Mouse (Mus musculus) embryonic facial prominence, embryonic 12.5 days (tissue): ENCODE measurements at regions not wholly inside any gene's neighbourhood (a gene's known extent, or its start where the extent isn't known, plus 50 kb on each side); places are given as distances from the start of the nearest gene placed in this dataset.
A peak's percentile ranks its signal among the peaks of the same experiment; 100 is the strongest.
"Not testable (repeated sequence)": the region's sequence is repeated elsewhere in the genome, so short reads cannot be mapped to it uniquely, and the experiment has no call there.

Source experiments
- ATAC-seq: fragments of 200-750 bp; cut with Nextera tagmentation; 2 replicates; pipeline ENCODE4 v1.8.0; 2017; ENCODE audit not compliant: insufficient number of reproducible peaks, insufficient read depth, low FRiP score, low TSS enrichment
- H3K27ac ChIP-seq: fragments of 300-500 bp; sonication (generic); 2 replicates; pipeline ENCODE4 v1.5.1; 2016; ENCODE audit warnings: mild to moderate bottlenecking
- H3K27me3 ChIP-seq: fragments of 300-500 bp; sonication (generic); 2 replicates; pipeline ENCODE4 v1.6.1; 2016; ENCODE audit warnings: mild to moderate bottlenecking, moderate library complexity
- H3K36me3 ChIP-seq: fragments of 300-500 bp; sonication (generic); 2 replicates; pipeline ENCODE4 v1.6.1; 2016; ENCODE audit warnings: mild to moderate bottlenecking
- H3K4me1 ChIP-seq: fragments of 300-500 bp; sonication (generic); 2 replicates; pipeline ENCODE4 v1.6.1; 2016
- H3K4me2 ChIP-seq: fragments of 300-500 bp; sonication (generic); replicated peaks from 2 replicates; pipeline ENCODE4 v1.6.1; 2016; ENCODE audit warnings: mild to moderate bottlenecking, moderate library complexity
- H3K4me3 ChIP-seq: fragments of 300-500 bp; sonication (generic); 2 replicates; pipeline ENCODE4 v1.5.1; 2016; ENCODE audit warnings: mild to moderate bottlenecking
- H3K9ac ChIP-seq: fragments of 300-500 bp; sonication (generic); 2 replicates; pipeline ENCODE4 v1.6.1; 2016; ENCODE audit warnings: mild to moderate bottlenecking, moderate library complexity
- H3K9me3 ChIP-seq: fragments of 300-500 bp; sonication (generic); 2 replicates; pipeline ENCODE4 v1.6.1; 2016; ENCODE audit warnings: mild to moderate bottlenecking, moderate library complexity
- WGBS: fragments of 180-500 bp; shearing (Covaris S2); methylation state at CpG from one replicate; pipeline ENCODE4 v1.1.7; 2016; 5-methylcytosine and 5-hydroxymethylcytosine counted together

- H3K27me3 ChIP-seq, result no peaks in the 10 kb centered on the region
Observed at GRCm38 (mm10) chr16:30194836-30195235, 72.5 kb downstream of the Cpn2 start.

GRCm38 (mm10) chr16:30195859-30196258 lies 71.4 kb downstream of the Cpn2 start:
- not testable (repeated sequence) for H3K9me3 ChIP-seq, H3K4me3 ChIP-seq, ATAC-seq, H3K27me3 ChIP-seq, H3K36me3 ChIP-seq, H3K9ac ChIP-seq, H3K27ac ChIP-seq, H3K4me2 ChIP-seq
- H3K4me1 ChIP-seq, result peaks cover 27% of the 10 kb centered on the region
- 84% methylated on average over 2 of the region's 2 CpGs for WGBS

More at GRCm38 (mm10) chr16:30194836-30195235, 72.5 kb downstream of the Cpn2 start:
- ATAC-seq, result no peak
- no peak overlapping the region for H3K9ac ChIP-seq
- no peak overlapping the region for H3K4me2 ChIP-seq
- peaks cover 37% of the 10 kb centered on the region for H3K4me1 ChIP-seq
- H3K27ac ChIP-seq, result no peak overlapping the region
- 74% methylated on average over 7 of the region's 7 CpGs for WGBS
- no peak overlapping the region for H3K4me3 ChIP-seq
- no peaks in the 10 kb centered on the region for H3K36me3 ChIP-seq
- no peaks in the 10 kb centered on the region for H3K9me3 ChIP-seq

GRCm38 (mm10) chr16:30197351-30197750 lies 69.9 kb downstream of the Cpn2 start:
- H3K9me3 ChIP-seq, result no peaks in the 10 kb centered on the region
- H3K27me3 ChIP-seq, result no peaks in the 10 kb centered on the region
- no peak overlapping the region for H3K4me3 ChIP-seq
- no peak overlapping the region for H3K4me2 ChIP-seq
- H3K36me3 ChIP-seq, result no peaks in the 10 kb centered on the region
- ATAC-seq, result no peak
- WGBS, result 77% methylated on average over 3 of the region's 3 CpGs
- H3K27ac ChIP-seq, result no peak overlapping the region
- H3K9ac ChIP-seq, result no peak overlapping the region
- peaks cover 18% of the 10 kb centered on the region for H3K4me1 ChIP-seq

GRCm38 (mm10) chr16:30199836-30200235 lies 67.5 kb downstream of the Cpn2 start:
- no peak overlapping the region for H3K9ac ChIP-seq
- H3K27me3 ChIP-seq, result no peaks in the 10 kb centered on the region
- H3K27ac ChIP-seq, result no peak overlapping the region
- H3K36me3 ChIP-seq, result no peaks in the 10 kb centered on the region
- no peaks in the 10 kb centered on the region for H3K9me3 ChIP-seq
- H3K4me3 ChIP-seq, result no peak overlapping the region
- 79% methylated on average over 4 of the region's 4 CpGs for WGBS
- H3K4me2 ChIP-seq, result no peak overlapping the region
- no peak; the same call in 1 of the 2 replicates for ATAC-seq
- H3K4me1 ChIP-seq, result peaks cover 4% of the 10 kb centered on the region; the same call in 1 of the 2 replicates

GRCm38 (mm10) chr16:30204144-30204543 lies 63.2 kb downstream of the Cpn2 start:
- Histone ChIP-seq H3K4me1 (peaks cover 15% of the 10 kb centered on the region), H3K9ac (no peak overlapping the region), H3K9me3 (peaks cover 3% of the 10 kb centered on the region), H3K27me3 (no peaks in the 10 kb centered on the region; the same call in 1 of the 2 replicates), H3K4me2 (no peak overlapping the region), H3K27ac (no peak overlapping the region), H3K36me3 (no peaks in the 10 kb centered on the region), H3K4me3 (no peak overlapping the region)
- 50% methylated on average over 4 of the region's 4 CpGs for WGBS
- ATAC-seq, result no peak

GRCm38 (mm10) chr16:30205314-30205815 lies 61.9 kb downstream of the Cpn2 start:
- no peak for ATAC-seq
- Histone ChIP-seq H3K9me3 (peaks cover 5% of the 10 kb centered on the region), H3K27me3 (no peaks in the 10 kb centered on the region; the same call in 1 of the 2 replicates), H3K36me3 (no peaks in the 10 kb centered on the region), H3K4me1 (peaks cover 15% of the 10 kb centered on the region), H3K4me3 (no peak overlapping the region), H3K4me2 (0 out of 2 replicates have a peak overlapping the region, but pooled peaks have one; percentile 5), H3K27ac (no peak overlapping the region), H3K9ac (no peak overlapping the region)
- WGBS, result 10% methylated on average over 8 of the region's 8 CpGs

GRCm38 (mm10) chr16:30205816-30206356 lies 61.4 kb downstream of the Cpn2 start:
- H3K4me3 ChIP-seq, result no peak overlapping the region
- H3K9ac ChIP-seq, result no peak overlapping the region
- H3K27ac ChIP-seq, result no peak overlapping the region
- no peaks in the 10 kb centered on the region; the same call in 1 of the 2 replicates for H3K27me3 ChIP-seq
- WGBS, result 13% methylated on average over 15 of the region's 15 CpGs
- H3K36me3 ChIP-seq, result no peaks in the 10 kb centered on the region
- peaks cover 15% of the 10 kb centered on the region for H3K4me1 ChIP-seq
- no peak for ATAC-seq
- H3K9me3 ChIP-seq, result peaks cover 5% of the 10 kb centered on the region
- H3K4me2 ChIP-seq, result 0 out of 2 replicates have a peak overlapping the region, but pooled peaks have one; percentile 5
